Mouse (Mus musculus): ENCODE measurements around the gene Unc13a.

GRCm38 (mm10) chr8:71638321-71638720 lies 33.2 kb downstream of the Unc13a start:
- TF ChIP-seq EP300 (IDR thresholded peaks at IDR 0.05) (no peak), CTCF (IDR thresholded peaks at IDR 0.05) (no peak)

Measured in lung, postnatal 0 days (tissue).